Mouse (Mus musculus) 3T3-L1 (cell line): ENCODE measurements at regions not wholly inside any gene's neighbourhood (a gene's known extent, or its start where the extent isn't known, plus 50 kb on each side); places are given as distances from the start of the nearest gene placed in this dataset.
A peak's percentile ranks its signal among the peaks of the same experiment; 100 is the strongest.

Source experiments
- DNase-seq: peaks from one replicate; pipeline ENCODE4 v3.0.0-alpha.2; 2015; ENCODE audit warnings: low read depth, low spot score

GRCm38 (mm10) chr1:110656747-110657146, 320.6 kb downstream of the Cdh19 start:
- peak; percentile 7 for DNase-seq
